ENCODE assay signal across 8 mouse cellular contexts in the genomic region with DNA sequence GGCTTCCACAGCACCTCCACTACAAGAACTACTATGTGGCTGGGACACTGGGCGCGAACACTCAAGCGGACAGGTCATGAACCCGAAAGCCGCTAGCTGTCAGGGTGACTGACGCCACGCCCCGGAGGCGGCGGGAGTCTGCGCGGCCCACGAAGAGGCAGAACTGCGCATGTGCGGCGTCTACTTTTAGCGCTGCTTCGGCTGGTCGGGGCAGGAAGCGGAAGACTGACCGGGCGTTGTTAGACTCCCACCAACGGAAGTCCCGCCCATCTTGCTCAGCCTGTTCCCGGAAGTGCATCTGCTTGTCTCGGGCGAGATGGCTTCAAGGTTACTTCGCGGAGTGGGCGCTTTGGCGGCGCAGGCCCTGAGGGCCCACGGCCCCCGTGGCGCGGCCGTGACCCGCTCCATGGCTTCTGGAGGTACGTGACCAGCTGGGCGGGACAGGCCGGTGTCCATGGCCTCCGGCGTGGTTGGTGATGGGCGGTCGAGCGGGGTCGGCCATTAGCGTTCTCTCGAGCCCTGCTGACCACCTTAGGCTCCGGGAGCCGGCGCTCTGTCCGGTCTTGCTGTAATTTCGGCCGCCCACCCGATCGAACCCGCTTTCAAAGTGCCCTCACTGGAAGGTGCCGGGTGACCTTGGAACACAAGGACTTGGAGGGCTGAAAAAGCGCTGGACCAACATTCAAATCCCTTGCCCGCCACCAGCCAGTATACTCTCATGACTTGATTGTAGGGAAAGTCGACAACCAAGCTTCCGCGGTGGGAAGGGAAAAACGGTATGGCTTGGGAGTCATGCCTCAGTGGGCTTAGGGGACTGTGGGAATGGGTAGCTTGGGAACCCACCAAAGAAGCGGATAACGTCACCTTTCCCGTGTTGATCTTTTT. TPM values are rescaled to one million over a fixed set of nuclear protein-coding genes. Genes with fewer than 3 reads are reported as not detected.
DNase-seq lines count a peak whose midpoint lies in the region; ATAC-seq lines count a peak whose summit lies in the region.

Gene Cox5b, plus strand, starts transcription at position 179 of the 885 bp plus-strand sequence.

- under 1% methylated on average over 68 of the region's 68 CpGs for WGBS in heart, embryonic 13.5 days
- WGBS in liver, embryonic 12.5 days (ENCODE audit: insufficient replicate concordance), result under 1% methylated on average over 68 of the region's 68 CpGs
- under 1% methylated on average over 68 of the region's 68 CpGs for WGBS in stomach, embryonic 15.5 days

- no peaks in the 10 kb centered on the region for H3K9me3 ChIP-seq in heart, embryonic 13.5 days
- H3K9me3 ChIP-seq in liver, embryonic 12.5 days (replicated peaks), result no peaks in the 10 kb centered on the region
- no peaks in the 10 kb centered on the region for H3K9me3 ChIP-seq in stomach, embryonic 15.5 days

- H3K27me3 ChIP-seq in heart, embryonic 13.5 days (replicated peaks), result no peaks in the 10 kb centered on the region
- no peaks in the 10 kb centered on the region for H3K27me3 ChIP-seq in liver, embryonic 12.5 days (replicated peaks)
- no peaks in the 10 kb centered on the region for H3K27me3 ChIP-seq in stomach, embryonic 15.5 days (replicated peaks)

- H3K4me2 ChIP-seq in heart, embryonic 13.5 days, result peak within 1 kb of the TSS; percentile 85
- peak within 1 kb of the TSS; percentile 89 for H3K4me2 ChIP-seq in liver, embryonic 12.5 days
- H3K4me2 ChIP-seq in stomach, embryonic 15.5 days, result peak within 1 kb of the TSS; percentile 83

- peaks cover 29% of the 10 kb centered on the region for H3K36me3 ChIP-seq in heart, embryonic 13.5 days
- H3K36me3 ChIP-seq in liver, embryonic 12.5 days, result peaks cover 32% of the 10 kb centered on the region
- H3K36me3 ChIP-seq in stomach, embryonic 15.5 days, result 0 out of 2 replicates have a peak, but pooled peaks cover 9% of the 10 kb centered on the region

- peak; percentile 99 for DNase-seq in CD4-positive, CD25-positive, alpha-beta regulatory T cell, adult 2 months (ENCODE audit: low read depth, low spot score)
- peak; percentile 67 for DNase-seq in fat pad, adult 2 months (ENCODE audit: extremely low read depth, low read depth, low spot score)
- DNase-seq in kidney, postnatal 10 days, result peak; percentile 99
- DNase-seq in natural killer cell, adult 2 months (ENCODE audit: low spot score in 2 of 2), result peak; percentile 96 to 97

- H3K4me3 ChIP-seq in brown adipose tissue, adult 24 weeks (ENCODE audit: insufficient read depth, low read depth, low read length), result peak within 1 kb of the TSS; percentile 89
- H3K4me3 ChIP-seq in heart, embryonic 13.5 days, result peak within 1 kb of the TSS; percentile 95
- peak within 1 kb of the TSS; percentile 92 for H3K4me3 ChIP-seq in liver, embryonic 12.5 days
- peak within 1 kb of the TSS; percentile 88 for H3K4me3 ChIP-seq in stomach, embryonic 15.5 days (replicated peaks)

- no peaks in the 10 kb centered on the region for H3K4me1 ChIP-seq in brown adipose tissue, adult 24 weeks (ENCODE audit: control insufficient read depth, insufficient read depth, insufficient read length, low read length)
- H3K4me1 ChIP-seq in heart, embryonic 13.5 days, result peaks cover 14% of the 10 kb centered on the region
- peaks cover 19% of the 10 kb centered on the region for H3K4me1 ChIP-seq in liver, embryonic 12.5 days
- peaks cover 4% of the 10 kb centered on the region for H3K4me1 ChIP-seq in stomach, embryonic 15.5 days

- peak within 1 kb of the TSS; percentile 99 for H3K27ac ChIP-seq in brown adipose tissue, adult 24 weeks (replicated peaks; ENCODE audit: low read depth, low read length)
- H3K27ac ChIP-seq in heart, embryonic 13.5 days (replicated peaks), result peak within 1 kb of the TSS; percentile 79
- H3K27ac ChIP-seq in liver, embryonic 12.5 days, result peak within 1 kb of the TSS; percentile 79
- H3K27ac ChIP-seq in stomach, embryonic 15.5 days, result 0 out of 2 replicates have a peak within 1 kb of the TSS, but pooled peaks have one; percentile 23

- ATAC-seq in heart, embryonic 13.5 days (ENCODE audit: extremely low read depth, insufficient number of reproducible peaks, low FRiP score, low TSS enrichment), result peak; percentile 92
- peak; percentile 95 for ATAC-seq in liver, embryonic 12.5 days
- ATAC-seq in stomach, embryonic 15.5 days (ENCODE audit: insufficient read depth, low FRiP score, low read depth), result peak; percentile 96

- peak within 1 kb of the TSS; percentile 97 for H3K9ac ChIP-seq in heart, embryonic 13.5 days
- peak within 1 kb of the TSS; percentile 89 for H3K9ac ChIP-seq in liver, embryonic 12.5 days
- peak within 1 kb of the TSS; percentile 88 for H3K9ac ChIP-seq in stomach, embryonic 15.5 days

RNA-seq across cellular contexts. Expression of gene Cox5b, which starts in this region (rescaled TPM):
- 5,769 and 6,142 TPM in 2 replicates for polyA plus RNA-seq in brown adipose tissue, adult 24 weeks (2012; ENCODE audit: insufficient read depth, insufficient read length, missing spikeins)
- polyA plus RNA-seq in heart, embryonic 13.5 days (2015; fragmentation: Nextera tagmentation; extraction: Ambion mirVana), result 1,082 and 1,332 TPM in 2 replicates
- 527 and 538 TPM in 2 replicates for polyA plus RNA-seq in liver, embryonic 12.5 days (2016; fragmentation: Nextera tagmentation; extraction: Ambion mirVana)
- 638 and 681 TPM in 2 replicates for polyA plus RNA-seq in stomach, embryonic 15.5 days (2015; fragmentation: Nextera tagmentation; extraction: Ambion mirVana)

Comparison
In these comparisons a context has a peak if more than half of its experiments do, and no peak if none do; other contexts are left out.
1. Peak in every context shown above with its lines: DNase-seq, ATAC-seq, H3K4me3 ChIP-seq and H3K27ac ChIP-seq.
2. H3K27ac ChIP-seq: peak in every context shown above with its lines; median percentile 99 in brown adipose tissue, adult 24 weeks; 79 in heart, embryonic 13.5 days; 79 in liver, embryonic 12.5 days; 23 in stomach, embryonic 15.5 days.